Mouse (Mus musculus): ENCODE measurements at regions not wholly inside any gene's neighbourhood (a gene's known extent, or its start where the extent isn't known, plus 50 kb on each side); places are given as distances from the start of the nearest gene placed in this dataset.
A peak's percentile ranks its signal among the peaks of the same experiment; 100 is the strongest.
"Not testable (repeated sequence)": the region's sequence is repeated elsewhere in the genome, so short reads cannot be mapped to it uniquely, and the experiment has no call there.

- peak; percentile 61 to 69 for DNase-seq
- intact Hi-C loops (cut with DNase I), result loop anchor here (1.0 to 5.0 kb wide), 2 partner anchors 36 to 205 kb away; no protein-coding TSS in a partner anchor
Observed at GRCm38 (mm10) chr5:149815879-149816278, 137.8 kb downstream of the B3glct start.

- no peak for DNase-seq
- intact Hi-C loops (cut with DNase I), result loop anchor here (5.0 kb wide), 1 partner anchor 33 kb away; no protein-coding TSS in a partner anchor
Observed at GRCm38 (mm10) chr5:149818812-149819211, 140.8 kb downstream of the B3glct start.

GRCm38 (mm10) chr5:149823821-149824220, 145.8 kb downstream of the B3glct start:
- no peak for DNase-seq
- intact Hi-C loops (cut with DNase I), result no loop called here

- intact Hi-C loops (cut with DNase I), result no loop called here
- DNase-seq, result no peak
Observed at GRCm38 (mm10) chr5:149827599-149827998, 149.6 kb downstream of the B3glct start.

- peak; percentile 69 to 76 for DNase-seq
- intact Hi-C loops (cut with DNase I), result no loop called here
Observed at GRCm38 (mm10) chr5:149831122-149831861, 153.3 kb downstream of the B3glct start.

- intact Hi-C loops (cut with DNase I), result no loop called here
- no peak for DNase-seq
Observed at GRCm38 (mm10) chr5:149837379-149837778, 159.3 kb downstream of the B3glct start.

GRCm38 (mm10) chr5:149842491-149842890, 164.5 kb downstream of the B3glct start:
- DNase-seq, result no peak
- intact Hi-C loops (cut with DNase I), result no loop called here

GRCm38 (mm10) chr5:149843310-149843709, 165.3 kb downstream of the B3glct start:
- intact Hi-C loops (cut with DNase I), result no loop called here
- DNase-seq, result no peak

- intact Hi-C loops (cut with DNase I), result no loop called here
- DNase-seq, result no peak
Observed at GRCm38 (mm10) chr5:149845256-149845655, 167.2 kb downstream of the B3glct start.

- intact Hi-C loops (cut with DNase I), result no loop called here
- DNase-seq, result no peak
Observed at GRCm38 (mm10) chr5:149848465-149848864, 170.0 kb upstream of the Rxfp2 start.

GRCm38 (mm10) chr5:149851011-149851410, 167.5 kb upstream of the Rxfp2 start:
- intact Hi-C loops (cut with DNase I), result loop anchor here (2.0 to 5.0 kb wide), 2 partner anchors 34 to 138 kb away; no protein-coding TSS in a partner anchor
- peak; percentile 58 to 80 for DNase-seq

- DNase-seq, result no peak
- intact Hi-C loops (cut with DNase I), result loop anchor here (5.0 kb wide), 1 partner anchor 35 kb away; no protein-coding TSS in a partner anchor
Observed at GRCm38 (mm10) chr5:149852516-149852915, 166.0 kb upstream of the Rxfp2 start.

GRCm38 (mm10) chr5:149856101-149856500, 162.4 kb upstream of the Rxfp2 start:
- DNase-seq, result no peak
- intact Hi-C loops (cut with DNase I), result no loop called here

- DNase-seq, result no peak
- intact Hi-C loops (cut with DNase I), result no loop called here
Observed at GRCm38 (mm10) chr5:149857019-149857418, 161.5 kb upstream of the Rxfp2 start.

GRCm38 (mm10) chr5:149861489-149861962, 156.9 kb upstream of the Rxfp2 start:
- intact Hi-C loops (cut with DNase I), result loop anchor here (1.0 kb wide), 2 partner anchors 122 to 160 kb away; no protein-coding TSS in a partner anchor
- DNase-seq, result peak; percentile 65 to 77

- no peak for DNase-seq
- intact Hi-C loops (cut with DNase I), result loop anchor here (5.0 kb wide), 1 partner anchor 59 kb away; no protein-coding TSS in a partner anchor
Observed at GRCm38 (mm10) chr5:149867926-149868325, 150.5 kb upstream of the Rxfp2 start.

GRCm38 (mm10) chr5:149869441-149869840, 149.0 kb upstream of the Rxfp2 start:
- peak; percentile 8 to 13 for DNase-seq
- intact Hi-C loops (cut with DNase I), result loop anchor here (5.0 kb wide), 1 partner anchor 58 kb away; no protein-coding TSS in a partner anchor

- intact Hi-C loops (cut with DNase I), result no loop called here
- no peak for DNase-seq
Observed at GRCm38 (mm10) chr5:149870596-149870995, 147.9 kb upstream of the Rxfp2 start.

GRCm38 (mm10) chr5:149871521-149871920, 147.0 kb upstream of the Rxfp2 start:
- no peak for DNase-seq
- intact Hi-C loops (cut with DNase I), result no loop called here

- no peak for DNase-seq
- intact Hi-C loops (cut with DNase I), result no loop called here
Observed at GRCm38 (mm10) chr5:149873482-149874002, 144.9 kb upstream of the Rxfp2 start.

- intact Hi-C loops (cut with DNase I), result no loop called here
- DNase-seq, result no peak
Observed at GRCm38 (mm10) chr5:149874342-149874741, 144.1 kb upstream of the Rxfp2 start.

- intact Hi-C loops (cut with DNase I); DNase-seq: not testable (repeated sequence)
Observed at GRCm38 (mm10) chr5:149892453-149892852, 126.0 kb upstream of the Rxfp2 start.
